Mouse (Mus musculus) heart, embryonic 11.5 days (tissue): ENCODE measurements around the gene Upf1. TPM values are rescaled to one million over a fixed set of nuclear protein-coding genes. Genes with fewer than 3 reads are reported as not detected.

ENCODE experiments used
- polyA plus RNA-seq: library from polyadenylated mRNA; unstranded; fragments of >200 nt; fragmentation: Nextera tagmentation; extraction: Ambion mirVana; gene quantifications from 2 replicates; pipeline ENCODE4 v1.2.1, GENCODE M21; 2014

The Upf1 gene
- polyA plus RNA-seq, 1 experiment from 2014 or later, result 17.2 TPM

Other genes with a start within 250 kb of the Upf1 start
- gene Ncan, start 232.4 kb downstream of the Upf1 start, polyA plus RNA-seq, result 0.11 and 0.16 TPM in 2 replicates
- gene Nr2c2ap, start 221.9 kb downstream of the Upf1 start, polyA plus RNA-seq, result 17.0 and 23.4 TPM in 2 replicates
- 13.2 and 15.1 TPM in 2 replicates for gene Rfxank, start 214.1 kb downstream of the Upf1 start, polyA plus RNA-seq
- gene Borcs8, start 213.8 kb downstream of the Upf1 start, polyA plus RNA-seq, result 45.7 and 46.5 TPM in 2 replicates
- gene Mef2b, start 213.6 kb downstream of the Upf1 start, polyA plus RNA-seq, result 0.21 and 0.39 TPM in 2 replicates
- gene Tmem161a, start 180.9 kb downstream of the Upf1 start, polyA plus RNA-seq, result 64.9 and 67.7 TPM in 2 replicates
- 4.8 and 5.2 TPM in 2 replicates for gene Slc25a42, start 141.0 kb downstream of the Upf1 start, polyA plus RNA-seq
- 23.0 and 26.2 TPM in 2 replicates for gene Sugp2, start 119.1 kb downstream of the Upf1 start, polyA plus RNA-seq
- 17.6 and 17.8 TPM in 2 replicates for gene Armc6, start 118.8 kb downstream of the Upf1 start, polyA plus RNA-seq
- gene Homer3, start 70.5 kb downstream of the Upf1 start, polyA plus RNA-seq, result 25.5 and 30.0 TPM in 2 replicates
- 36.4 and 37.6 TPM in 2 replicates for gene Ddx49, start 50.8 kb downstream of the Upf1 start, polyA plus RNA-seq
- 307 and 329 TPM in 2 replicates for gene Cope, start 50.8 kb downstream of the Upf1 start, polyA plus RNA-seq
- gene Cers1, start 37.5 kb downstream of the Upf1 start, polyA plus RNA-seq, result 1.4 and 1.5 TPM in 2 replicates
- gene Gdf1, start 23.5 kb downstream of the Upf1 start, polyA plus RNA-seq, result 1.7 and 1.9 TPM in 2 replicates
- gene Comp, start 20.3 kb upstream of the Upf1 start, polyA plus RNA-seq, result 1.1 and 2.2 TPM in 2 replicates
- gene Crtc1, start 86.3 kb upstream of the Upf1 start, polyA plus RNA-seq, result 11.6 and 13.5 TPM in 2 replicates
- 9.2 and 10.1 TPM in 2 replicates for gene Klhl26, start 123.7 kb upstream of the Upf1 start, polyA plus RNA-seq
- gene Tmem59l, start 134.1 kb upstream of the Upf1 start, polyA plus RNA-seq, result 0.44 and 0.86 TPM in 2 replicates
- 0.80 and 3.8 TPM in 2 replicates for gene Crlf1, start 139.9 kb upstream of the Upf1 start, polyA plus RNA-seq
- gene Rex1bd, start 153.5 kb upstream of the Upf1 start, polyA plus RNA-seq, result 109 and 124 TPM in 2 replicates
- 798 and 827 TPM in 2 replicates for gene Uba52, start 157.5 kb upstream of the Upf1 start, polyA plus RNA-seq
- gene Fkbp8, start 174.4 kb upstream of the Upf1 start, polyA plus RNA-seq, result 202 and 212 TPM in 2 replicates
- 67.3 and 68.1 TPM in 2 replicates for gene Kxd1, start 174.7 kb upstream of the Upf1 start, polyA plus RNA-seq
- gene Ell, start 186.2 kb upstream of the Upf1 start, polyA plus RNA-seq, result 14.1 and 14.7 TPM in 2 replicates
- gene Isyna1, start 241.1 kb upstream of the Upf1 start, polyA plus RNA-seq, result 86.0 and 95.3 TPM in 2 replicates